Mouse (Mus musculus) forebrain, embryonic 13.5 days (tissue): Measurements from ENCODE around the gene Igf2r. TPM values are rescaled to one million over a fixed set of nuclear protein-coding genes. Genes with fewer than 3 reads are reported as not detected.
"Not testable (repeated sequence)": the region's sequence is repeated elsewhere in the genome, so short reads cannot be mapped to it uniquely, and the experiment has no call there.

Source experiments
- ATAC-seq: fragments of 200-750 bp; cut with Nextera tagmentation; 2 replicates; pipeline ENCODE4 v1.8.0; 2017
- H3K27ac ChIP-seq: fragments of 300-500 bp; sonication (generic); 2 replicates; pipeline ENCODE4 v1.5.1; 2015; ENCODE audit warnings: inconsistent platforms, mild to moderate bottlenecking, moderate library complexity
- H3K27me3 ChIP-seq: fragments of 300-500 bp; sonication (generic); 2 replicates; pipeline ENCODE4 v1.6.1; 2015; ENCODE audit warnings: mild to moderate bottlenecking, inconsistent platforms
- H3K36me3 ChIP-seq: fragments of 300-500 bp; sonication (generic); 2 replicates; pipeline ENCODE4 v1.6.1; 2015; ENCODE audit warnings: mild to moderate bottlenecking, inconsistent platforms; ENCODE audit not compliant: poor library complexity, severe bottlenecking
- H3K4me1 ChIP-seq: fragments of 300-500 bp; sonication (generic); 2 replicates; pipeline ENCODE4 v1.6.1; 2015; ENCODE audit warnings: inconsistent platforms
- H3K4me2 ChIP-seq: fragments of 300-500 bp; sonication (generic); 2 replicates; pipeline ENCODE4 v1.6.1; 2015; ENCODE audit warnings: inconsistent platforms, mild to moderate bottlenecking, moderate library complexity
- H3K4me3 ChIP-seq: fragments of 300-500 bp; sonication (generic); 2 replicates; pipeline ENCODE4 v1.5.1; 2015; ENCODE audit warnings: mild to moderate bottlenecking, inconsistent platforms
- H3K9ac ChIP-seq: fragments of 300-500 bp; sonication (generic); 2 replicates; pipeline ENCODE4 v1.6.1; 2015; ENCODE audit warnings: mild to moderate bottlenecking, inconsistent platforms
- H3K9me3 ChIP-seq: fragments of 300-500 bp; sonication (generic); replicated peaks from 2 replicates; pipeline ENCODE4 v1.6.1; 2016; ENCODE audit warnings: inconsistent platforms
- WGBS: fragments of 180-500 bp; shearing (Covaris S2); methylation state at CpG from one replicate; pipeline ENCODE4 v1.1.7; 2015; 5-methylcytosine and 5-hydroxymethylcytosine counted together
- polyA plus RNA-seq: library from polyadenylated mRNA; unstranded; fragments of >200 nt; fragmentation: Nextera tagmentation; extraction: Ambion mirVana; gene quantifications from 2 replicates; pipeline ENCODE4 v1.2.1, GENCODE M21; 2015

The Igf2r gene
- polyA plus RNA-seq, 1 experiment from 2014 or later, result 10.5 TPM

DNA sequence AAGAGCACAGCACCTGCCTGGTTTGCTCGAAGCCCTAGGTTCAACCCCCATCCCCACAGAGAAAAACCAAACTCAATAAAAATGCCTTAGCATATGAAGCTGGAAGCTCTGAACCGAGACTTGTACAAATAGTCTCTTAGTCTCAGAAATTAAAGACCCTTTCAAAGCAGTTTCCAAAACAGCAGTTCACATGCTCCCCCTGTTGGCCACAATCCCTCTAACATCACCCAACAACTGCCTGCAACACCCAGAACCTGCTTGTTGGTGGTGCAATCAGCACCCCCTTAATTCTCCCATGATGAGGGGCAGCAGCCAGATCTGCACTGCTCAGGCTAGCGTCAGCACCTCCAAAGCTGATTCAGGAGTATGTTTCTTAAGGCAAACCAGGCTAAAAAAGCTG is 79.9 kb downstream of the Igf2r start:
- ATAC-seq, result no peak
- Histone ChIP-seq H3K9me3 (no peaks in the 10 kb centered on the region), H3K9ac (no peak overlapping the region), H3K36me3 (peaks cover 100% of the 10 kb centered on the region), H3K4me1 (no peaks in the 10 kb centered on the region), H3K27me3 (no peaks in the 10 kb centered on the region), H3K27ac (no peak overlapping the region), H3K4me2 (no peak overlapping the region), H3K4me3 (no peak overlapping the region)
- 84% methylated on average over 3 of the region's 3 CpGs for WGBS

DNA sequence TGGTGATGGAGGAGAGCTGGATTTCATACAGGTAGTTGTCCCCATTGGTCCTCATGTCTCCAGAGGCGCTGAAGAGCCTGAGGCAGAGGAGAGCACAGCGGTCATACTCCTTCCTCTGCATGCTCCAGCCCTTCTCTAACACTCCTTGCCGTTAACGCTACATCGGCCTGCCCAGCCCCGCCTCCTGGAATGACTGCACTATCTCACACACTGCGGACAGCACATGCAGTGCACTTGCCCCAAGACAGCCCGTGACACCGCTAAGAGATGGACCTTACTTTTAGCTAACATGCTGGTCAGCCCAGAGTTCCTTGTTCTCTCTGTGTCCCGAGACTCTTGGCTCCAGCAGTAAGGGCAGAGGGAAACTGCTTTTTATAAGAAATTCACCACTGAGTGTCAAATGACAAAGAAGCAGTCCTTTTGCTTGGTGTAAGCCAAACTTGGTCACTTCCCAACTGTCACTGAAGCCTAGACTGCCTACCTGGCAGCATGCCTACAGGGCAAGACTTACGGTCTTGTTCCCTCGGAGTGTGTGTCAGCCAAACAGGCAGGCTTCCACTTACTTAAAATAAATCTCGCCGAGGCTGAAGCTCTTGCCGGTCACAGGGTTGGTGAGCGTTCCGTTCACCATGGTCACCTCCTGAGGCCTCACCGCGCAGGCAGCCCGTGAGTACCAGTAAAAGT is 80.9 kb downstream of the Igf2r start:
- ATAC-seq, result no peak
- H3K9me3 ChIP-seq, result no peaks in the 10 kb centered on the region
- H3K4me3 ChIP-seq, result no peak overlapping the region
- no peak overlapping the region for H3K4me2 ChIP-seq
- no peaks in the 10 kb centered on the region for H3K27me3 ChIP-seq
- H3K4me1 ChIP-seq, result no peaks in the 10 kb centered on the region
- peaks cover 100% of the 10 kb centered on the region for H3K36me3 ChIP-seq
- 92% methylated on average over 20 of the region's 20 CpGs for WGBS
- H3K9ac ChIP-seq, result no peak overlapping the region
- H3K27ac ChIP-seq, result no peak overlapping the region

DNA sequence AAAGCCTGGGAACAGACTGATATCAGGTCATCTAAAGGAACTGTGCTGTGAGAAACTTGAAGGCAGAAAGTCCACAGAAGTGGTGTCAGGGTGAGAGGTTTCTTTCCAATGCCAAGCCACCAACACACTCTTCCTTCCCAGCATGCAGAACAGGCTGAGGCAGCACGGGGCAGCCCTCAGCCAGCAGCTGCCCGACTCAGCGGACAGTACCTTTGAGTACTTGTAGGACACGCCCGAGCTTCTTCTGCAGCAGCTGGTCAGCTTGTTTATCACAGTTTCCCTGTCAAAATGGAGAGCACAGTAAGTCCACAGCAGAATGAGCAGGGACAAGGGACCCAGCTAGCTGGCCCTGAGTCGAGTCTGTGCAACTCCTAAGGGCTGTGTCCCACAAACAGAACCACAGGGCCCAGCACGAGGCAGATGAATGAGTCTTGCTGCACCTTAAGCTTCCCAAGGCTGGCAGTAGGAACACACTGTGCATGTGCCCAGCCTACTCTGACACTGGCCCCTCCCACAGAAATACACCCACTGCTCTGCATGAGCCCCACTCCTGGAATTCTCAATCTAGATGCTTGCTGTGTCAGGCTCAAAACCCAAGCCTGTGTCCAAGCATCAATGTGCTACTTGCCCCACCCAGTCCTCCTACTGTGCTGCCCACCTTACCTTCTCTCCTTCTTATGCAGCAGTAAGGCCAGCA is 84.4 kb downstream of the Igf2r start:
- ATAC-seq, result no peak
- no peaks in the 10 kb centered on the region for H3K27me3 ChIP-seq
- H3K27ac ChIP-seq, result no peak overlapping the region
- no peaks in the 10 kb centered on the region for H3K4me1 ChIP-seq
- peaks cover 85% of the 10 kb centered on the region for H3K36me3 ChIP-seq
- no peak overlapping the region for H3K4me3 ChIP-seq
- H3K9me3 ChIP-seq, result no peaks in the 10 kb centered on the region
- 93% methylated on average over 7 of the region's 7 CpGs for WGBS
- H3K9ac ChIP-seq, result no peak overlapping the region
- no peak overlapping the region for H3K4me2 ChIP-seq

DNA sequence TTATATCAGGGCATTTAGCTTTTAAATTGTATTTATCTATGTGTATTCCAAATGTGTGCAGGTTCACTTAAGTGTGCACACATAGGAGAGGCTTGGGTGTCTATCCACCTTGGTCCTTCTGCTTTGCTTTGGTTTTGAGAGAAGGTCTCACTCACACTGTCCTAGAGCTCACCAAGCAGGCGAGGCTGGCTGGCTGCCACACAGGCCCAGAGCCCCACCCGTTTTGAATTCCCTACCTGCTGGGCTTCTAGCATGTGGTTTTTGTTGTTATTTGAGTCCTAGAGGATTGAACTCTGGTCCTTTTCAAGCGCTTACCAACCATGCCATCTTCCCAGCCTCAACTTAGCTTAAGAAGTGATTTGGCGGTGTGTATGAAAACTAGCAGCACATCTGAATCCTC is 85.1 kb downstream of the Igf2r start:
- H3K9me3 ChIP-seq, result no peaks in the 10 kb centered on the region
- WGBS, result 83% methylated on average over 4 of the region's 4 CpGs
- no peak overlapping the region for H3K4me2 ChIP-seq
- H3K27ac ChIP-seq, result no peak overlapping the region
- H3K36me3 ChIP-seq, result peaks cover 82% of the 10 kb centered on the region
- H3K4me3 ChIP-seq, result no peak overlapping the region
- H3K9ac ChIP-seq, result no peak overlapping the region
- H3K4me1 ChIP-seq, result no peaks in the 10 kb centered on the region
- no peaks in the 10 kb centered on the region for H3K27me3 ChIP-seq
- no peak for ATAC-seq

DNA sequence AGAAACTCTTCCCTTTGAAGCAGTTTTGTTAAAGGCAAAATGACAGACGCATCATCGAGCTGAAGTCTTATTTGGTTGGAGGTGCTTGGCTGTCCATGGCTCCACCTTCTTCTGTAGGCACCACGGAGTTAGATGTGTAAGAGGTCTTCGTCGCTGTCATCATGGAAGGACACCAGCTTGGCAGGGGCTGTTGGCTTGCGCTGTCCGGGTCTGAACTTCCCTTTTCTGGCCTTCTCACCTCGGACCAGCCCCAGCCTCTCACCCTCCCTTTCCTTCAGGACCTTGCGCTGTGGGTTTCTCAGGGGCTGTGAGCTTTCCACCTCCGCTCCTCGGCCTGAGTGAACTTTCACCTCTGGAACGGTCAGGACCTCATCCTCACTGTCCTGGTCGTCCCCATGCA is 85.9 kb downstream of the Igf2r start:
- WGBS, result 95% methylated on average over 13 of the region's 13 CpGs
- no peaks in the 10 kb centered on the region for H3K4me1 ChIP-seq
- no peaks in the 10 kb centered on the region for H3K9me3 ChIP-seq
- H3K27ac ChIP-seq, result no peak overlapping the region
- H3K4me2 ChIP-seq, result no peak overlapping the region
- ATAC-seq, result no peak
- H3K4me3 ChIP-seq, result no peak overlapping the region
- H3K27me3 ChIP-seq, result no peaks in the 10 kb centered on the region
- H3K36me3 ChIP-seq, result peaks cover 74% of the 10 kb centered on the region
- no peak overlapping the region for H3K9ac ChIP-seq

DNA sequence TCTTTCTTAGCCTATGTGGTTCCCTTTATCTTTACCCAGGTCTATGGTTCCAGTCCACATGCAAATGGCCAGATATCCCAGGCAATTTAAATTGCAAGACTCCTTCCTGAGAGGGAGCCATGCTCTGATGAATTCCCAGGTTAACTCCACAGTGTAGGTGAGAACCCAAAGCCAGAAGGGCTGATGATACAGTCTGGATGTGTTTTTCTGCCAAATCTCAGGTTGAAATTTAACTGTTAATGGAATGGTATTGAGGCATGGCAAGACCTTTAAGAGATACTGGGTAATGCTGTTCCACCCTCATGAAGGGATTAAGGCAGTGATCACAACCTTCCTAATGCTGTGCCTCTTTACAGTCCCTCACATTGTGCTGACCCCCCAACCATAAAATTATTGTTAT is 91.2 kb downstream of the Igf2r start:
- ATAC-seq, result no peak
- no peak overlapping the region for H3K9ac ChIP-seq
- no peak overlapping the region for H3K27ac ChIP-seq
- H3K4me2 ChIP-seq, result no peak overlapping the region
- no peaks in the 10 kb centered on the region for H3K4me1 ChIP-seq
- H3K36me3 ChIP-seq, result peaks cover 21% of the 10 kb centered on the region
- H3K9me3 ChIP-seq, result no peaks in the 10 kb centered on the region
- H3K27me3 ChIP-seq, result no peaks in the 10 kb centered on the region
- no peak overlapping the region for H3K4me3 ChIP-seq

DNA sequence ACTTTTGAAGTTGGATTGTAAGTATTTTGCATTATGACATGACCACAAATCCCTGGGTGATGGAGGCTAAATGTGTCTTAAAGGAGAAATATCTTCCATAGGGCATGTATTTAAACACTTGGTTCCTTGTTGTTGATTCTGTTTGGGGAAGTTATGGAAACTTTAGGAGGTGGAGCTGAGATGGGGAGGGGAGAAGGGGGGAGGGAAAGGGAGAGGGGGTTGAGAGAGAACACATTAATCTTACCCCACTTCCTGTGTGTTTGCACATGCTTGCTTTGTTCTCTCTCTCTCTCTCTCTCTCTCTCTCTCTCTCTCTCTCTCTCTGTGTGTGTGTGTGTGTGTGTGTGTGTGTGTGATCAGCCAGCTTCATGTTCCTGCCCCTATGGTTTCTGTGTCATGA is 92.3 kb downstream of the Igf2r start:
- H3K27ac ChIP-seq, result no peak overlapping the region
- H3K4me3 ChIP-seq, result no peak overlapping the region
- peaks cover 12% of the 10 kb centered on the region for H3K36me3 ChIP-seq
- no peak overlapping the region for H3K4me2 ChIP-seq
- no peaks in the 10 kb centered on the region for H3K9me3 ChIP-seq
- ATAC-seq, result no peak
- no peak overlapping the region for H3K9ac ChIP-seq
- no peaks in the 10 kb centered on the region for H3K27me3 ChIP-seq
- no peaks in the 10 kb centered on the region for H3K4me1 ChIP-seq

DNA sequence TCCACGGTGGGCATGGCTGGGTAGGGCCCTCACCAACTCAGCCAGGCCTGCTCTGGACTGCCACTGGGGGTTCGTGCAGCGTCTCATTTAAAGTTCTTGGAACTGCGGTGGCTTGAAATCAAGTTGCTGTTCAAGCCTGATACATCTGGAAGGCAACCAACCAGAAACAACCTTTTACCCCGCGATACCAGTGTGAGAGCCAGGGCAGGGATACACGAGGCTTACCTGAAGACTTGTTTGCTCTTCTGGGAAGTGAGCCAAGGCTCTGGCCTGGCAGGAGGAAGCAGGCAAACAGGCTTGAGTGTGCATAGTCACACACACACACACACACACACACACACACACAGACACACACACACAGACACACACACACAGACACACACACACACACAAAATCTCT is 93.8 kb downstream of the Igf2r start, which contains the start of gene Slc22a1:
Gene Slc22a1 (minus strand): TSS at position 184 of the 400 bp plus-strand sequence.
- Histone ChIP-seq H3K36me3 (peaks cover 4% of the 10 kb centered on the region; the same call in 1 of the 2 replicates), H3K4me1 (no peaks in the 10 kb centered on the region), H3K9ac (no peak within 1 kb of the TSS), H3K27me3 (no peaks in the 10 kb centered on the region), H3K9me3 (no peaks in the 10 kb centered on the region), H3K27ac (no peak within 1 kb of the TSS), H3K4me3 (no peak within 1 kb of the TSS), H3K4me2 (no peak within 1 kb of the TSS)
- ATAC-seq, result no peak
- WGBS, result 84% methylated on average over 7 of the region's 7 CpGs

DNA sequence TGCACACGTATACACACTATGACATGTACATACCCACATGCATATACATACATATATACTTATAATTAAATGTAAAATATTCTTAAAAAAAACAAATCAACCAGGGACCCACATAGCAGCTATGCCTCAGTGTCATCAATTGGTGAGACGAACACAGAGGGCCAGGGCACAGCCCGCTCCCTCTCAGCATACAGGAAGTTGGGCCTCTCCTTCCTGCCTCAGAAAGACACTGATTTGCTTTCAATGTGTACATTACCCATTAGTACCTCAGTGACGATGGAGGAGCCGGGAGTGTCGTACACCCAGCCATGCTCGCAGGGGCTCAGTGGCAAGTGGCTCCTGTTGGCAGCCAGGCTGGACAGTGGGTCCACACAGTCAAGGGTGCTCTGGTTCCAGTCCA is 94.5 kb downstream of the Igf2r start:
- WGBS, result 89% methylated on average over 7 of the region's 7 CpGs
- not testable (repeated sequence) for ATAC-seq, H3K4me2 ChIP-seq, H3K4me1 ChIP-seq, H3K9me3 ChIP-seq, H3K4me3 ChIP-seq, H3K27me3 ChIP-seq, H3K27ac ChIP-seq, H3K9ac ChIP-seq, H3K36me3 ChIP-seq

DNA sequence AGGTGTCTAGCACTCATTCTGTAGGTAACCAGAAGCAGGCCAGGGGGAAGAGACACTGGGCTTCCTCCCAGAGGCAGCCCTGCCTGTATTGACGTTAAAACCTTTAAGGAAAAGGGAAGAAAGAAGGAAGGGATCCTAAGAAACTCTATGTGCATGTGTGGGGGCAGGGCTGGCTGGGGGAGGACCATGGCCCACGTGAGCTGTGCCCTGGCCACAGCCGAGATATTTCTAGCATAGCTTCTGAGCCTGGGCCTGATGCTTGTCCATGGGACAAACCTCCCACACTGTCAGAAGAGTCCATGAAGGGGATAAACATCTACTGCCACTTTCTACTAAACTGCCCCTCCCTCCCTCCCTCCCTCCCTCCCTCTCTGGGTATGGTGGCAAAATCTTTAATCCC is 95.6 kb downstream of the Igf2r start:
- no peak overlapping the region for H3K4me3 ChIP-seq
- ATAC-seq, result no peak
- H3K4me2 ChIP-seq, result no peak overlapping the region
- no peaks in the 10 kb centered on the region for H3K9me3 ChIP-seq
- no peaks in the 10 kb centered on the region for H3K27me3 ChIP-seq
- WGBS, result 65% methylated on average over 3 of the region's 3 CpGs
- no peak overlapping the region for H3K9ac ChIP-seq
- H3K4me1 ChIP-seq, result no peaks in the 10 kb centered on the region
- H3K27ac ChIP-seq, result no peak overlapping the region
- H3K36me3 ChIP-seq, result no peaks in the 10 kb centered on the region

DNA sequence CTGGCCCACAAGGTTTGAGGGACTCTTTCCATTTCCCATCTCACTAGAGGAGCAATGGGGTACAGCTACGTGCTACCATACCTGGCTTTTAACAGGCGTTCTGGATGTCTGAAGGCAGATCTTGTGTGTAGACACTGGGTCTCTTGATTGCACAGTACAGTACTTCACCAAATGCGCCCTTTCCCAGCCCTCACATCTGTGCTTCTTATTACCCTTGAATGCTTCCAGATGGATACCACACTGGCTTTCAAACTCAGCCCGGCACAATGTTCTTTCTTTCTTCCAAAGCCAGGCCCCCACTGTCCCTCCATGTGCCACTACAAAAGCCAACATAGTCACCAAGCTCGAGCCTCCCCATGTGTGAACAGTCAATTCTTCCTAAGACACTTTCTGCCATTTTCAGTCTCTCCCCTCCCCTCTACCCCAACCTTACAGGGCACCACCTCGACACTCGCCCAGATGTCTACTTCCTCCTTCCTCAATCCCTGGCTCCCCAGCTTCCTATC is 97.1 kb downstream of the Igf2r start:
- no peak overlapping the region for H3K27ac ChIP-seq
- H3K4me2 ChIP-seq, result no peak overlapping the region
- no peaks in the 10 kb centered on the region for H3K27me3 ChIP-seq
- no peaks in the 10 kb centered on the region for H3K36me3 ChIP-seq
- H3K9me3 ChIP-seq, result no peaks in the 10 kb centered on the region
- H3K9ac ChIP-seq, result no peak overlapping the region
- ATAC-seq, result no peak
- 74% methylated on average over 7 of the region's 7 CpGs for WGBS
- no peaks in the 10 kb centered on the region for H3K4me1 ChIP-seq
- no peak overlapping the region for H3K4me3 ChIP-seq

DNA sequence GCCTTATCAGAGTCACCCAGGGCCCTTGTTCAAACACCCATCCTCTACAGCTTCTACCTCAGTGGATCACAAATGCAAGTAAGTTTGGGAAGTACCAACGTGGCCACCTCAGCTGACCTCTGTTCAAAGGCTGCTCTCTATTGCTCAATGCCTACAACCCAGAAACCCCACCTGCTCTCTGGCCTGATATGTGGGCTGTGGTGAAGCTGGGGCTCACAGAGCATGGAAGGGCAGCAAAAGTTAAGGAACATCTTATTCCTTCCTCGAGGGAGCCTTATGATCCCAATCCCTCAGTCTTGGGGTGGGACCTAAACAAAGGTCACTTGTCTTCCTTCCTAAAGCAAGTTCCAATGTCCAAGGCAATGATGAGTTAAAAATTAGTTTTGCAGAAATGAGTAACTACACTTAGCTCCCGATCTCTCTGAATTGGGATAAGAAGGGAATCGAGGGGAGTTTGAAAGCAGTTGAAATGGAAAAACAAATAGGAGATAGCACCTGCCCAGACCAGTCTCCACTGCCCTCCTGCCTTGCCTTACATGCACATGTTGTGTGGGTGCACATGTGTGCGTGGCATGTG is 98.3 kb downstream of the Igf2r start:
- Histone ChIP-seq H3K9me3 (no peaks in the 10 kb centered on the region), H3K4me3 (no peak overlapping the region), H3K36me3 (no peaks in the 10 kb centered on the region), H3K4me2 (no peak overlapping the region), H3K27ac (no peak overlapping the region), H3K27me3 (no peaks in the 10 kb centered on the region), H3K4me1 (no peaks in the 10 kb centered on the region), H3K9ac (no peak overlapping the region)
- no peak for ATAC-seq
- WGBS, result 87% methylated on average over 5 of the region's 5 CpGs
